Mouse (Mus musculus) v-Abl transformed pro-B cells (cell line): ENCODE measurements around the gene BC030867.

Source experiments
- in situ Hi-C, 2 experiments: fragments of 400-800 bp; cut with MboI; formaldehyde crosslinking; loops; one replicate each; pipeline ENCODE4 v1.15.1; 2025; ENCODE audit not compliant: unreplicated experiment in 2 of 2

Gene BC030867

GRCm38 (mm10) chr11:102220451-102220850, 28.2 kb upstream of the BC030867 start:
- in situ Hi-C loops = loop anchor here in 1 of 2 experiments (5.0 kb wide), 1 partner anchor 33 kb away; the partner anchor contains the start of genes G6pc3 and Lsm12

- in situ Hi-C loops = loop anchor here in 1 of 2 experiments (5.0 kb wide), 1 partner anchor 34 kb away; the partner anchor contains the start of genes G6pc3 and Lsm12
These were observed 27.3 kb upstream of the BC030867 start for GRCm38 (mm10) chr11:102221243-102221953.

GRCm38 (mm10) chr11:102221954-102222351, 26.7 kb upstream of the BC030867 start:
- in situ Hi-C loops = loop anchor here in 1 of 2 experiments (5.0 kb wide), 1 partner anchor 35 kb away; the partner anchor contains the start of genes G6pc3 and Lsm12

- in situ Hi-C loops = loop anchor here in 1 of 2 experiments (5.0 kb wide), 1 partner anchor 36 kb away; the partner anchor contains the start of genes G6pc3 and Lsm12
These were observed 25.5 kb upstream of the BC030867 start for GRCm38 (mm10) chr11:102223166-102223565.

GRCm38 (mm10) chr11:102224686-102225085, 24.0 kb upstream of the BC030867 start:
- in situ Hi-C loops = loop anchor here (5.0 to 25.0 kb wide), 4 partner anchors 37 to 437 kb away; partner anchors contain the start of genes G6pc3 (in 2 of the 2), Lsm12 (in 2 of the 2), Etv4 (in 1 of the 2) and Nags (in 1 of the 2)

- in situ Hi-C loops = loop anchor here (5.0 to 25.0 kb wide), 4 partner anchors 38 to 438 kb away; partner anchors contain the start of genes Etv4 (in 1 of the 2), G6pc3 (in 1 of the 2), Lsm12 (in 1 of the 2) and Nags (in 1 of the 2)
These were observed 23.5 kb upstream of the BC030867 start for GRCm38 (mm10) chr11:102225221-102225620.

GRCm38 (mm10) chr11:102226067-102226978, 22.4 kb upstream of the BC030867 start:
- in situ Hi-C loops = loop anchor here (5.0 to 25.0 kb wide), 4 partner anchors 39 to 439 kb away; partner anchors contain the start of genes Etv4 (in 1 of the 2), G6pc3 (in 1 of the 2), Lsm12 (in 1 of the 2) and Nags (in 1 of the 2)

GRCm38 (mm10) chr11:102227270-102228190, 21.2 kb upstream of the BC030867 start:
- in situ Hi-C loops = loop anchor here (5.0 to 25.0 kb wide), 4 partner anchors 40 to 440 kb away; partner anchors contain the start of genes Etv4 (in 1 of the 2), G6pc3 (in 1 of the 2), Lsm12 (in 1 of the 2) and Nags (in 1 of the 2)

GRCm38 (mm10) chr11:102228191-102228545, 20.5 kb upstream of the BC030867 start:
- in situ Hi-C loops = loop anchor here (5.0 to 25.0 kb wide), 4 partner anchors 41 to 441 kb away; partner anchors contain the start of genes Etv4 (in 1 of the 2), G6pc3 (in 1 of the 2), Lsm12 (in 1 of the 2) and Nags (in 1 of the 2)

- in situ Hi-C loops = loop anchor here (5.0 to 25.0 kb wide), 4 partner anchors 41 to 441 kb away; partner anchors contain the start of genes Etv4 (in 1 of the 2), G6pc3 (in 1 of the 2), Lsm12 (in 1 of the 2) and Nags (in 1 of the 2)
These were observed 19.9 kb upstream of the BC030867 start for GRCm38 (mm10) chr11:102228646-102229268.

GRCm38 (mm10) chr11:102229331-102229953, 19.2 kb upstream of the BC030867 start:
- in situ Hi-C loops = loop anchor here (5.0 to 25.0 kb wide), 4 partner anchors 42 to 442 kb away; partner anchors contain the start of genes Etv4 (in 1 of the 2), G6pc3 (in 1 of the 2), Lsm12 (in 1 of the 2) and Nags (in 1 of the 2)

GRCm38 (mm10) chr11:102230006-102230741, 18.5 kb upstream of the BC030867 start, which contains the start of gene Hdac5:
TSS of gene Hdac5 (minus strand) at chr11:102230166.
- in situ Hi-C loops = loop anchor here (10.0 to 25.0 kb wide), 2 partner anchors 165 to 443 kb away; partner anchors contain the start of gene Etv4 (in 1 of the 2)

- in situ Hi-C loops = loop anchor here (5.0 to 25.0 kb wide), 3 partner anchors 41 to 449 kb away; partner anchors contain the start of gene Etv4 (in 1 of the 2)
These were observed 12.7 kb upstream of the BC030867 start for GRCm38 (mm10) chr11:102236022-102236421.

- in situ Hi-C loops = loop anchor here in 1 of 2 experiments (25.0 kb wide), 1 partner anchor 453 kb away; the partner anchor contains the start of gene Etv4
These were observed 8.0 kb upstream of the BC030867 start for GRCm38 (mm10) chr11:102240636-102241035.

GRCm38 (mm10) chr11:102241246-102241645, 7.4 kb upstream of the BC030867 start:
- in situ Hi-C loops = loop anchor here in 1 of 2 experiments (25.0 kb wide), 1 partner anchor 454 kb away; the partner anchor contains the start of gene Etv4

- in situ Hi-C loops = loop anchor here in 1 of 2 experiments (25.0 kb wide), 1 partner anchor 455 kb away; the partner anchor contains the start of gene Etv4
These were observed 6.8 kb upstream of the BC030867 start for GRCm38 (mm10) chr11:102241874-102242273.
